Mouse (Mus musculus) spleen, adult 2 months (tissue): ENCODE results near the gene Sirt5.

Source experiments
- CTCF ChIP-seq: fragments of 200-500 bp; IDR thresholded peaks from 2 replicates; pipeline ENCODE4 v1.5.1; 2011; ENCODE audit warnings: mild to moderate bottlenecking, inconsistent platforms; ENCODE audit not compliant: insufficient read depth, insufficient read length, insufficient replicate concordance; ENCODE audit errors: extremely low read depth
- POLR2A ChIP-seq: fragments of 200-500 bp; IDR thresholded peaks from 2 replicates; pipeline ENCODE4 v1.6.1; 2011; ENCODE audit warnings: low read depth, low read length, inconsistent platforms

DNA sequence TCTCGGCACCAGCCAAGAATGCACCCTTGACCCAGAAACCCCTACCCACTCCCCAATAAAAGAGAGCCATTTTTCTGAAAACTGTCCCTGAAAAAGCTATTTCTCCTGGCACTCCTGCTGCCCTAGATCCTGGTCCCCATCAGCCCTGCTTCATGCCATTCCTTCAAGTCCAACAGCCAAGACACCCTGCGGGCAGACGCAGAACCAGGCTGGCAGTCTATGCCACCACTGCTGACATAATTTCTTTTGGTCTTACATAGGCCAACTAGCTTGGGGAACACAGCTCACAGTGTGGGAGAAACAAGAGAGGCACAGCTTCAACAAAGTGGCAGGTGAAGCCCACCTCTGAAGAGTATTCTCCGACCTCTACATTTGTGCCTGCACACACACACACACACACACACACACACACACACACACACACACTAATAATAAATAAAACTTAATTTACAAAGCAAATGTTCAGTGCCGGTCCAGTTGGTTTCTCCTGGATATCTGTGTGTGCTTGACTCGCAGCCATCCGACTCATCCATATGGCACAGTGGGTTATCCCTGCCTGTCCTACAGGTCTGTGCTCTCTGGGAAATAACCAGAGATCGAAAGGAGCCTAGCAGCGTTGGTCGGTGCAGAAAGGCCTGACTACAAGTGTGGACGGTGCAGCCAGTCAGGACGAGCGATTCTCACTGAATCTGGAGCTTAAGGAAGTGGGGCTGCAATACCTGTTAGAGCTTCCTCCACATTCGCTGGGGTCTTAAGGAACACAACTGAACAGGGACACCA, 8.8 kb upstream of the Sirt5 start:
- TF ChIP-seq POLR2A (no peak), CTCF (no peak)
